Mouse (Mus musculus) monocyte, adult 2 months (primary cell): ENCODE measurements around the gene Hspb9.

Experiments used
- DNase-seq, 2 experiments: peaks; one replicate each; pipeline ENCODE4 v3.0.0; 2022; ENCODE audit warnings: low spot score in 2 of 2, low read depth in 1 of 2

Gene Hspb9

DNA sequence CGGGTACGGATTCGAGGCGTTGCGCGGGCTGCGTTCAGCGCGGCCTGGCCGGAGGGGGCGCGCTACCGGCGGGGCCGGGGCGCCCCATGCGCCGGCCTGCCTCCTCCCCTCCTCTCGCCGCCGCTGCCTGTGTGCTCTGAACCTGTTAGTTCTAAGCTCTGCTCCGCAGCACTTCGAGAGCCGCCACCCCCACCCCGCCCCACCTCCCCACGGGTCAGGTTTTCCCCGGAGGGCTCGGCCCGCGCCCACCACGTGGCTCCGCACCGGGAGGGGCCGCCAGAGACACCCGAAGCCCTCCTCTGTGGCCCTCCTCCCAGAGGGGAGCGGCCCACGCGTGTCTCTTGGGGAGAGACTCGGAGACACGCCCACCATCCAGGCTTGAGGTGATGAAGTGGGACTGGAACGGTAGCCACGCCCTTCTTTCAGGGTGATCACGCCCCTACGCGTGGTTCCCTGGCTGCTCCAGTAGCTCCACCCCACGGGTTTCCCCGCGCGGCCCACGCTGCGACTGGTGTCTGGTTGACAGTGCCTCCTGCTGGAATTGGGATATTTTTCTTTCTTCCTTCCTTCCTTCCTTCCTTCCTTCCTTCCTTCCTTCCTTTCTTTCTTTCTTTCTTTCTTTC, 46.1 kb downstream of the Hspb9 start, which contains the start of gene Kcnh4:
Gene Kcnh4 (minus strand): TSS at position 332 of the 623 bp plus-strand sequence.
- peak in 1 of 2 experiments; percentile 56 for DNase-seq

DNA sequence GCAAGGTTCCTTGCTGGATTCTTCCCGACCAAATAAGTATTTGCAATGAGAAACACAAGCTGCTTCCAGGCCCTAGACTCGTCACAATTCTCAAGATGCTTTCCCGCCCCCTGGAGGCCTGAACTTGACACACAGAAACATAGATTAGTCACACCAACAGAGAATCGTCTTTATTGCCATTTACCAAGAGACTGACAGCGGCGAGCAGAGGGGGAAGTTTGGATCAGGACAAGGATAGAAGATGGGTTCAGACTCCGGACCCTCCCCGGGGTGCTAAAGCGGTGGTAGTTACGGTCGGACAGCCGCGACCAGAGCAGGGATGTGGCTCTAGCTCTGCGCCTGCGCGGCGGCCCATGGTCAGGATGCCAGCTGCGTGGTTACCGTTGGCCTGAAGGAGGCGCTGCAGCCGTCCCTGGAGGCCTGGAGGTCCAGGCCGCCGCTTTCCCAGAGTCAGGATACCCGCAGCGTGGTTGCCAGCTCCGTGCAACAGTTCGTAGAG, 47.9 kb downstream of the Hspb9 start:
- DNase-seq = peak; percentile 54 to 83

DNA sequence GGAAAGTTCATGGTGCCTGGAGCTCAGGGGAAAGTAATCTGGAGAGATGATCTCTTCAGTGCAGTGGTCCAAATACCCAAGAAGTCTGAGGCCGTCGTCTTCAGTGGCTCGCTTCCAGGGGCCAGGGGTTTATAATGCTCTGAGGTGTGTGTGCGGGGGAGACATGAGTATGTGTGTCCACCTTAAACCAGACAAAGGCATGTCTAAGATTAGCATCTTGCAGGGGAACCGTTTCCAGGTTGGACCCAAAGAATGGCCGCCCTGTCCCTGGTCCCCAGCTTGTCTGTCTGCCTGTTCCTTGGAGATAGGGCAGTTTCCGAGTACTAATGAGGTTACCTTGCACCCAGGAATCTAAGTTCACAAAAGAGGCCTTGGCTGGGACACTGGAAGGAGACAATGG, 49.2 kb downstream of the Hspb9 start, which contains the start of gene Hcrt:
Gene Hcrt (minus strand): TSS at position 101 of the 400 bp plus-strand sequence.
- no peak for DNase-seq
